Mouse (Mus musculus): ENCODE data around the gene Cdk18.

The Cdk18 gene

GRCm38 (mm10) chr1:132150817-132151601 is 11.5 kb upstream of the Cdk18 start:
- in situ Hi-C loops (cut with MboI, MseI): no loop called here

DNA sequence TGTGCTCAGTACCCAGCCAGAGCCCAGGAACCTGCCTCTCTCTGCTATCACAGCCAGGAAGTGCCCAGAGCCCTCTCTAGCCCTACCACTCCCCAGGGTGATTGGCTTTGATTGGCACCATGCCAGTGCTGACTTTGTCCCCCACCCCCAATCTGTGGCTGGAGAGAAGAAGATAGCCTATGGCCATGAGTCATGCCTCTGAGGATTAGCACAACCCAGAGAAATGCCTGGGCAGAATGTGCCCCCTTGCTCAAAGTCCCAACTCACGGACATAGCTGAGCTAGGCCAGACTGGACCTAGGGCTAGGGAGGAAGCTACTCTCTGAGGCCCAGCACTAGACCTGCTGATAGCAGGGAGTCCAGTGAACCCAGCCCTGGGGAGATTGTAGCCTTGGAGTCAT is 10.7 kb upstream of the Cdk18 start:
- in situ Hi-C loops (cut with MboI, MseI): no loop called here

DNA sequence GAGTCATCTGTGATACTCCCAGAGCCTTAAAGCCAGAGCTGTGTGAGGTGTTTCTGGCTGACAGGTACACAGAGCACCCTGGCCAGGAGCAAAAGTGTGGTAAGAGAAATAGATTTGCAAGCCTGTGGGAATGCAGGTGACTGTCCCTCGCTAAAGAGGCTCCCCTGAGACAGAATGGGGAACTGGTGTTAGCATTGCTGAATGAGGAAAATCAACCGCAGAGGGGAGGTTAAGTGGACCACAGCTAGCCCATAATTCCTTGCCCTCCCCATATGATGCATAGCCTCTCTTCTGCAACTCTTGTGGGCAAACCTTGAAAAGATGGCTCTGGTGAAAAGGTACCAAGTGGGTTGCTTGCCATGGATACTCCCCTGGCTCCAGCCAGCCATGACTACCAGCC is 9.9 kb upstream of the Cdk18 start:
- in situ Hi-C loops (cut with MboI, MseI): loop anchor here (25.0 kb wide), 1 partner anchor 1938 kb away; the partner anchor contains the start of gene Btg2

DNA sequence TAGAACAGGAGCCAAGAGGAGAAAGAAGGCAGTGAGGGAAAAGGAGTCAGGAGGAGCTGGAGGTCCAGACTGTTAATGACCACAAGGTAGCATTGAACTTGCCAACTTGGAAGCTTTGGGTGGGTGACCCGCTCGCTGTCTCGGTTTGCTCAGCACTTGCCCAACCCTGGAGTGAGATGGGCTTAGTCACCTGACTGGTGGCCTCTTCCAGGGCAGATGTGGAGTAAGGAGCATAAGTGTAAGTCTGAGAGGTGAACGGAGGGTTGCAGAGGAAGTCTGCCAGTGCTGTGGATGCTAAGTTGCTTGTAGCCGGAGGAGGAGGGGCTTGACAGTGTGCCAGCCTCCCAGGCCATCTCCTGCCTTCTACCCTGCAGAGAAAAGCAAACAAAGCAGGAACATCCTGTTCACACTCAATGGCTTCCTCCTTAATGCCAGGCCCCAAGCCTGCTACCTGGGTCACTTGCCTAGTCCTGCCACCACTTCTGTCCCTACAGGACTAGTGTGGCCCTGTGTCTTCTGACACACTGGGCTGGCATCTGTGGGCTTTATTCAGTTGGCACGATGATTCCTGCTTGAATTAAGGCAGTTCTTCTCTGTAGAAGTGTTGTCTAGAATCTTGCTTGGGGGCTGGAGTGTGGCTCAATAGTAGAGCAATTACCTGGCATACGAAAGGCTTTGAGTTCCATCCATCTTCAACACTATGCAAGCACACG is 6.6 kb upstream of the Cdk18 start:
- in situ Hi-C loops (cut with MboI, MseI): loop anchor here (25.0 kb wide), 1 partner anchor 1941 kb away; the partner anchor contains the start of gene Btg2

DNA sequence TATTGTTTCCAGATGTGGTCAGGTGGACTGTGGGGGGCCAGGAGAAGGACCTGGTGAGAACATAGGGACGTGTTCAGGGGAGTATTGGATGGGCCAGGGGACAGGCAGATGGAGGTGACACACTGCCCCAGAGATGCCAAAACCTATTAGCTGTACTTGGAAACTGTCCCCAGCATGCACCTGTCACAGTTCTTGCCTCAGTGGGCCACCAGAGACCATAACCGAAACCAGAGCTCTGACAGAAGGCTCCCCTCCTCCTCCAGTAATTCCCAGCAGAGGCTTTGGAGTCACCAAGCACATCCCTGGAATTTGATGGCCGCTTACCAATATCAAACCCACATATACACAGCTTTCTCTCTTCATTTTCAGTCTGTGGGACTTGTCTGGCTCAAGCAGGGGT is 5.4 kb upstream of the Cdk18 start:
- in situ Hi-C loops (cut with MboI, MseI): loop anchor here (25.0 kb wide), 1 partner anchor 1942 kb away; the partner anchor contains the start of gene Btg2

GRCm38 (mm10) chr1:132144223-132144622 is 4.7 kb upstream of the Cdk18 start:
- in situ Hi-C loops (cut with MboI, MseI): loop anchor here (25.0 kb wide), 1 partner anchor 1943 kb away; the partner anchor contains the start of gene Btg2

DNA sequence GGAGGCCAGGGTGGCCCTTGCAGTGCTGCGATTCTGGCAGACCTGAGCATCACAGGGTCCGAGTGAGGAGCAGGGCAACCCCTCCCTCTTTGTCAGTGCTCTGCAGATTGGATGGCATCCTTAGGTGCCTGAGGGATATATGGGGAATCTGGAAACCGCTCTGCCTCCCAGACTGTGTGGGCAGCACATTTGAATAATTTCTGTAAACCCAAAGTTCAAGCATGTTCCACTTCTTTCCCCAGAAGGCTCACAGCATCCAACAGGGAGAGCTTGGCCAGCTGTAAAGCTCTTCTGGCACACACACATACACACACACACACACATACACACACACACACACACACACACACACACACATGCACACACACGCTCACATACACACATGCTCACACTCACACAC is 4.2 kb upstream of the Cdk18 start:
- in situ Hi-C loops (cut with MboI, MseI): loop anchor here (25.0 kb wide), 1 partner anchor 1944 kb away; the partner anchor contains the start of gene Btg2

- in situ Hi-C loops (cut with MboI, MseI): loop anchor here (25.0 kb wide), 1 partner anchor 1944 kb away; the partner anchor contains the start of gene Btg2
Observed at GRCm38 (mm10) chr1:132143079-132143478, 3.6 kb upstream of the Cdk18 start.

DNA sequence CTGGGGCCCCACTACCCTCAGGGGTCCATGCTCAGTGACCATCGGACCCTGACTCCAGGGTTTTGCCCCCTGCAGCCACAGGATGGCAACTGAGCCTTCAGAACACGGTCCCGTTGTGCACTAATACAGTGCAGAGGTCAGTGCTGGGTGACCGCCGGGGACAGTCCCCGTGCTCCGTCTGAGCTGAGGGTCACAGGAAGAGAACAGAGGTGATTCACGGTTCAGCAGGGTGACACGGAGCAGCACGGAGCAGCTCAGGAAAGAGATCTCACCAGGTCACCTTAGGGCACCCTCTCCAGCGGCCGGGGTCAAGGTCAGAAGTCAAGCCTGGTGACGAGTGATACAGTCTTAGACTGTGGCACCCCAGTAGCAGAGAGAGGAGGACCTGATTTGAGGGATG is 2.3 kb upstream of the Cdk18 start:
- in situ Hi-C loops (cut with MboI, MseI): loop anchor here (25.0 kb wide), 1 partner anchor 1946 kb away; the partner anchor contains the start of gene Btg2

DNA sequence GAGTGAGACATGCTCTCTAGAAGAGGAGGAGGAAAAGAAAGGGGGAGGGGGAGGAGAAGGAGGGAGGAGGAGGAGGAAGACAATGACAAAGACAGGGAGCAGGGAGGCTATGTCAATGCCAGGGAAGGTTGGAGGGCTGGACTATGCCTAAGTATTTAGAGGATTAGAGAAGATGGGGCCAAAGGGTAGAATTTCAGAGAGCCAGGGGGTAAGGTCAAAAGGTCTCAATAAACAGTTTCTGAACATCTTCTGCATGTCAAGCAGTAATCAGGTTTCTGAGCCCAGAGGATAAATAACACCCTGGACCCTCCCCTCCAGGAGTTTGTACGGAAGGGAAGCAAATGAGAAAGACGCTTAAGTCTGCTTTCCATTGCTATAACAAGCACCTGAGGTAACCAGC is 1.7 kb upstream of the Cdk18 start:
- in situ Hi-C loops (cut with MboI, MseI): loop anchor here (25.0 kb wide), 1 partner anchor 1946 kb away; the partner anchor contains the start of gene Btg2

DNA sequence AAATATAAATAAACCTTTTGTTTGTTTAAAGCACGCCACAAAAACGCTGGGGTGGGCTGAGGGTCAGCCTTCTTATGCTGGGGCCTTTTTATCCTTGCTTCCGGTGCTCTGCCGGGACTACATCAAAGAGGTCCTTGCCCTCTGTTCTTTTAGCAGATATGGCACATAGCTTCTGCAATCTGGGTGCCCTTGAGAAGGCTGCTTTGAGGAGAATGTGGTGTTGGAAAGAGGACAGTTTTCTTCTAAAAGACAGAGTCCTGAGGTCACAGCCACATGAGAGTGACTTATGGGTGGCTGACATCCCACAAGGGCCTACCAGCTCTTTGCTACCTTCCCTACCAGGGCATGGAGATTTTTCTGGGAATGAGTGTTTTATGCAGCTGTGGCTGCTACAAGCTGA is 1.1 kb upstream of the Cdk18 start:
- in situ Hi-C loops (cut with MboI, MseI): loop anchor here (25.0 kb wide), 1 partner anchor 1947 kb away; the partner anchor contains the start of gene Btg2

DNA sequence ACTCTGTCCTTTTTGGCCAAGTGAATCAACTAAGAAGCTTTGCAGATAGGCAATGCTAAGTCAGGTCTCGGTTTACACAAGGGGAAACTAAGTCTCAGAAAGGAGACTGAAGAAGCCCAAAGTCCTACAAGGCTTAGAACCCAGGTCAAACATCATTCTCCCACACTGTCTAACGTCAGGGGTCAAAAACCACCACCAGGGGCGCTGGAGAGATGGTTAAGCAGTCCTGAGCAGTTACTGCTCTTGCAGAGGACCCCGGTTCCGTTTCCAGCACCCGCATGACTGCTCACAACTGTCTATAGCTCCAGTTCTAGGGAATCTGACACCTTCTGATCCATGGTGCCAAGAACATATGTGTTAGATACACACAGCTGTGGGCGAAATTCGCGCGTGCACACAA is 687 bp upstream of the Cdk18 start:
- in situ Hi-C loops (cut with MboI, MseI): loop anchor here (25.0 kb wide), 1 partner anchor 1947 kb away; the partner anchor contains the start of gene Btg2

DNA sequence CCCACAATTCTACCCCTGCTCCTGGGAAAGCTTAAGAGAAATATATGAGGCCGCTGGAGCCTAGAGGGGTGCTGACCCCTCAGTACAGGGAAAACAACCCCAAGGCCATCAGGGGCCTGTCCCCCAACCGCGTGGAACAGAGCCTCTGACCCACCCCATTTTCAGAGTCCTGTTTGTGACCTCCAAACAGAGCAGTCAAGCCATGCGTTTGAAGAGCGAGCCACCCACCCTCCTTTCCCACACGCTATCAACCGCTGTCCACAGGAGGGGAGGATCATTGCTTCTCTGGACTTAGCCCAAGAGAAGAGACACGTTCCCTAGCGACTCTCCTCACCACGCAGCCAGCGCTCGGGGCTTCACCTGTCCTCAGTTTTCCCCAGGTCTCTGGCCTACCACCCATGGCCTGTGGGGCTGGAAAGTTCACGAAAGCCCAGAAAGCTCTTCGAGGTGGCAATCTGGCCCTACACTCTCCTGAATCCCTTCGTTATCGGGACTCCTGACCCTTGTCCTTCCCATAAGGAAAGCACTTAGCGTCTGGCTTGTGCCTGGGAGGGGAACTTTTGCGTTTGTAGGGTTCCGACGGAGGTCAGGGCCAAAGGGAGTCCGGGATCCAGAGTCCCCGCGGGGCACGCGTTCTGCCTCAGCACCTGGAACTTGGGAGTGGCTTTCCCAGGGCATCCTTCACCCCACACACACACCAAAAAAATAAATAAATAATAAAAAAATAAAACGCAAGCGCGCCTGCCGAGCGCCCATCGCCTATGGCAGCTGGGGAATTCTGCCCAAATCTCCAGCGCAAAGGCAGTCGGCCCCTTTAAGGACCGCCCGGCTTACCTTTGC is 688 bp downstream of the Cdk18 start:
- in situ Hi-C loops (cut with MboI, MseI): loop anchor here (25.0 kb wide), 1 partner anchor 1949 kb away; the partner anchor contains the start of gene Btg2

DNA sequence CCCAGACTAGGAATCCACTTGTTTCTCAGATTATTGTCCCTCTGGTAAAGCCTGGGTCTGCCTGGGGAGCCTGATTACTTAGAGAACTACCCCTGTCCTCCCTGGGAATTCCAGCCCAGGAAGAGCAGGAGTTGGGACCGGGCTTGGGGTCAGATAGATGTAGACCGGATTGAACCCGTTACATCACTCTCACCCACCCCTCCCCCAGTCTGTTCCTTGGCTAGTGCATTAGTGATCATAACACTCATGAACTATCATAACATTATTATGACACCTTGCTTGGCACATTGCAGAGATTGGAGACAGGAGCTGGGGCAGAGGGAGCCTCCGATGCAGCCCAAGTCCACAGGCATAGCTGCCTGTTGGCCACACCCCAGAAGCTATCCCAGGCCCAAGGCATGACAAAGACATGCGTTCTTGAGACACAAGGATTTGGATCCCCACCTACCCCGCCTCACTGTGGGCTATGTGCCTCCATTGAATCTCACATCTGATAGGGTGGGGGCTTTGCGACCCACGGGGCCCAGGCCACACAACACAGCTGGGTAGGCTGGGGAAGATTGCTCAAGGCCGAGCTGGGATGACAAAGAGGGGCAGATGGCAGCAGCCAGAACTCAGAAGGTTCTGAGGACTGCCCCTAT is 1.4 kb downstream of the Cdk18 start:
- in situ Hi-C loops (cut with MboI, MseI): loop anchor here (25.0 kb wide), 1 partner anchor 1949 kb away; the partner anchor contains the start of gene Btg2

GRCm38 (mm10) chr1:132136847-132137246 is 2.6 kb downstream of the Cdk18 start:
- in situ Hi-C loops (cut with MboI, MseI): loop anchor here (25.0 kb wide), 1 partner anchor 1950 kb away; the partner anchor contains the start of gene Btg2

DNA sequence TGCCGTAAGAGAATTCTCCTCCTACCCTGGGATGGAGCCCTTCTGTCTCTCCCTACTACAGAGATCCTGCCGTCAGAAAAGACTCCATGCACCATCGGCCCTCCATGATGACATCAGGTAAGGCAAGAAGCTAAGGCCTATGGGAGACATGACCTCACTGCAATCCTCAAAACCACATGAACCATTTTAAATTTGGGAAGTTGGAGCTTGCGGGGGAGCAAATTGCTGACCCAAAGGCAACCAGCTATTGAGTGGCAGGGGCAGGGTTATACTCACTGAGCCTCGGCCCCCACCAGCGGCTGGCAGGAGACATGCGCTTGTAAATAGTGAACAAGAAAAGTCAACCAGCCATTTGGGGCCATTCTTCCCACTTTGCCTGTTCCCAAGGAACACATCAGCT is 3.9 kb downstream of the Cdk18 start:
- in situ Hi-C loops (cut with MboI, MseI): loop anchor here (25.0 kb wide), 1 partner anchor 1952 kb away; the partner anchor contains the start of gene Btg2

DNA sequence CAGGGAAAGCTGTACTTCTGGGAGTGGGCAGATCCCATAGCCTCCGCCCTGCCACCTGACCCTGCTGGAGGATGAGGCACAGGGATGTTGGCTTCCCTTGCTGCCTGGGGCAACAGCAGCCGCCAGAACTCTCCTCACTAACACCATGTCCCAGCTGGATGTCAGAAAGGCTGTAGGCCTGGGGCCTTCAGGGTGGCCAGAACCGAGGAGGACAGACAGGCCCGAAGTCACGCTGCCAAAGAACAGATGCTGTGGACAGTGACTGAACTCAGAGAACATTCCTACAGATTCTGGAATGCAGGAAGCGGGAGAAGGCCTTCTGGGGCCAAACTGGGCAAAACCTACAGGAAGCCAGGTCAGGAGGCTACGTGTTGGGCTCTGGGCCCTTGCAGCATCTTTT is 11.2 kb downstream of the Cdk18 start:
- in situ Hi-C loops (cut with MboI, MseI): loop anchor here (25.0 kb wide), 1 partner anchor 1959 kb away; the partner anchor contains the start of gene Btg2

DNA sequence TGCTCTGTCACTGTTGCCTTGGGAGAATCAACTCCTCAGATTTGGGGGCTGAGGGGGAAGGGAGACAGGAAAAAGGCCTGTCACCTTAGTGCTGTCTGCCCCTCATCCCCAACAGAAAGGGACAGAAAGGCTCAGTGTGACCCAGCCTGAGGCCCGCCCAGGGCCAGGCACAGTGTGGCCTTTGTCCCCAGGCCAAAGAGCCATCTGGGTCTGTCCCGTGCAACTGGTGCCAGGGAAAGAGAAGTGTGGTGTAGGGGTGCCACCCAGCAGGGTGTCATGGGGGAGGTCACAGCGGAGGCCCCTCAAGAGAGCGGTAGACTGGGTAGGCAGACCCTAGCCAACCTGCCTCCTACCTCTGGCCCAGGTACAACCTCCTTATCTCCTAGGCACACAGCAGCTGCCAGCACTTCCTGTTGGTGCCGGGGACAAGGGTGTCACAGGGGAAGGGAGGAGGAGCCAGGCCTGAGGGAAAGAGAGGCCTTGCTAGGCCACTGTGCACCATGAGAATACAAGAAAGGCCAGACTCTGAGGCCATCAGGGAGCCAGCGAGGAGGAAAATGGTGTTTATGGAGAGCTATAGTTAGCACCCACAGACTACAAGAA is 13.6 kb downstream of the Cdk18 start:
- in situ Hi-C loops (cut with MboI, MseI): loop anchor here (25.0 kb wide), 1 partner anchor 1961 kb away; the partner anchor contains the start of gene Btg2

GRCm38 (mm10) chr1:132125249-132125648 is 14.2 kb downstream of the Cdk18 start:
- in situ Hi-C loops (cut with MboI, MseI): loop anchor here (25.0 kb wide), 1 partner anchor 1962 kb away; the partner anchor contains the start of gene Btg2
